Mouse (Mus musculus) CH12.LX (cell line): ENCODE results near the gene Cotl1. TPM values are rescaled to one million over a fixed set of nuclear protein-coding genes. Genes with fewer than 3 reads are reported as not detected.

Experiments
- DNase-seq: peaks from one replicate; pipeline ENCODE4 v3.0.0-alpha.2; 2013; ENCODE audit errors: extremely low read depth
- H3K27ac ChIP-seq: 2 replicates; pipeline ENCODE4 v1.5.1; 2012; ENCODE audit warnings: low read depth, mild to moderate bottlenecking, control low read depth, moderate library complexity; ENCODE audit not compliant: insufficient read depth
- H3K27me3 ChIP-seq: replicated peaks from 2 replicates; pipeline ENCODE3; 2012; ENCODE audit warnings: inconsistent platforms
- H3K36me3 ChIP-seq, 2 experiments: replicated peaks in 1 of 2; 2 replicates each; pipeline versions ENCODE3 to v1.6.1; 2012; ENCODE audit warnings: inconsistent platforms in 1 of 2, low read length in 1 of 2, mild to moderate bottlenecking in 1 of 2, mixed read lengths in 1 of 2, moderate library complexity in 1 of 2; ENCODE audit not compliant: control insufficient read depth in 1 of 2, insufficient read depth in 1 of 2
- H3K4me1 ChIP-seq, 2 experiments: 2 replicates each; pipeline ENCODE4 v1.6.1; 2012; ENCODE audit warnings: inconsistent platforms in 1 of 2, moderate library complexity in 1 of 2; ENCODE audit not compliant: insufficient read depth in 2 of 2, control insufficient read depth in 1 of 2
- H3K4me2 ChIP-seq: 2 replicates; pipeline ENCODE4 v1.6.1; 2012; ENCODE audit warnings: low read depth, mild to moderate bottlenecking, control low read depth; ENCODE audit not compliant: poor library complexity, insufficient read depth, severe bottlenecking
- H3K4me3 ChIP-seq, 3 experiments: fragments of 150-350 bp in 1 of 3; sonication (generic) in 1 of 3; replicated peaks in 1 of 3; 2 replicates each; pipeline versions ENCODE3 to v1.5.1; 2011 to 2012; ENCODE audit warnings: low read depth in 2 of 3, low read length in 2 of 3, mild to moderate bottlenecking in 2 of 3, moderate library complexity in 2 of 3, control low read depth in 1 of 3, improper control_type of control experiment in 1 of 3, inconsistent platforms in 1 of 3, mixed read lengths in 1 of 3; ENCODE audit not compliant: poor library complexity in 1 of 3
- H3K79me2 ChIP-seq: replicated peaks from 2 replicates; pipeline ENCODE4 v1.6.1; 2012; ENCODE audit warnings: mild to moderate bottlenecking, moderate library complexity; ENCODE audit not compliant: control insufficient read depth, poor library complexity, insufficient read depth, severe bottlenecking; ENCODE audit errors: extremely low read depth
- H3K9ac ChIP-seq: 2 replicates; pipeline ENCODE4 v1.6.1; 2012; ENCODE audit warnings: low read depth, mild to moderate bottlenecking, control low read depth, moderate library complexity; ENCODE audit not compliant: insufficient read depth
- H3K9me3 ChIP-seq: replicated peaks from 2 replicates; pipeline ENCODE3; 2012; ENCODE audit warnings: low read length, inconsistent platforms, mixed read lengths
- BHLHE40 ChIP-seq: IDR thresholded peaks from 2 replicates; pipeline ENCODE4 v1.6.1; 2011; ENCODE audit warnings: mild to moderate bottlenecking, low read depth, low read length, improper control_type of control experiment
- CHD1 ChIP-seq: IDR thresholded peaks from 2 replicates; pipeline ENCODE4 v1.6.1; 2012; ENCODE audit warnings: low read depth, low read length, improper control_type of control experiment, inconsistent platforms
- CHD2 ChIP-seq: IDR thresholded peaks from 2 replicates; pipeline ENCODE4 v1.6.1; 2011; ENCODE audit warnings: low read length, improper control_type of control experiment
- ELF1 ChIP-seq: IDR thresholded peaks from 2 replicates; pipeline ENCODE4 v1.6.1; 2014; ENCODE audit warnings: low read depth, mild to moderate bottlenecking, inconsistent platforms, low read length, improper control_type of control experiment
- ETS1 ChIP-seq: conservative IDR thresholded peaks from 2 replicates; pipeline ENCODE4 v1.6.1; 2012; ENCODE audit warnings: low read depth, mild to moderate bottlenecking, inconsistent platforms, low read length, improper control_type of control experiment, moderate library complexity
- GABPA ChIP-seq: IDR thresholded peaks from 2 replicates; pipeline ENCODE4 v1.6.1; 2012; ENCODE audit warnings: low read depth, low read length, improper control_type of control experiment, inconsistent platforms; ENCODE audit not compliant: insufficient replicate concordance
- HCFC1 ChIP-seq: IDR thresholded peaks from 2 replicates; pipeline ENCODE4 v1.6.1; 2012; ENCODE audit warnings: low read depth, mild to moderate bottlenecking, inconsistent platforms, low read length, improper control_type of control experiment
- IRF4 ChIP-seq: IDR thresholded peaks from 2 replicates; pipeline ENCODE4 v1.6.1; 2014; ENCODE audit warnings: low read depth, mild to moderate bottlenecking, inconsistent platforms, low read length, improper control_type of control experiment
- JUN ChIP-seq: IDR thresholded peaks from 2 replicates; pipeline ENCODE4 v1.6.1; 2011; ENCODE audit warnings: low read depth, mild to moderate bottlenecking, low read length, improper control_type of control experiment, moderate library complexity; ENCODE audit not compliant: insufficient read depth
- JUND ChIP-seq: conservative IDR thresholded peaks from 2 replicates; pipeline ENCODE4 v1.6.1; 2011; ENCODE audit warnings: low read depth, low read length, improper control_type of control experiment
- KAT2A ChIP-seq: IDR thresholded peaks from 2 replicates; pipeline ENCODE4 v1.6.1; 2012; ENCODE audit warnings: low read length, improper control_type of control experiment, inconsistent platforms; ENCODE audit not compliant: insufficient replicate concordance
- MAFK ChIP-seq: IDR thresholded peaks from 2 replicates; pipeline ENCODE4 v1.6.1; 2011; ENCODE audit warnings: low read length, improper control_type of control experiment; ENCODE audit not compliant: insufficient replicate concordance
- MAZ ChIP-seq: IDR thresholded peaks from 2 replicates; pipeline ENCODE4 v1.6.1; 2012; ENCODE audit warnings: low read depth, mild to moderate bottlenecking, inconsistent platforms, low read length, improper control_type of control experiment, moderate library complexity
- MEF2A ChIP-seq: IDR thresholded peaks from 2 replicates; pipeline ENCODE4 v1.6.1; 2014; ENCODE audit warnings: low read depth, mild to moderate bottlenecking, inconsistent platforms, low read length, improper control_type of control experiment, borderline replicate concordance
- MXI1 ChIP-seq: IDR thresholded peaks from 2 replicates; pipeline ENCODE4 v1.6.1; 2011; ENCODE audit warnings: mild to moderate bottlenecking, low read depth, low read length, improper control_type of control experiment
- MYC ChIP-seq: IDR thresholded peaks from 2 replicates; pipeline ENCODE4 v1.6.1; 2011; ENCODE audit warnings: low read depth, mild to moderate bottlenecking, improper control_type of control experiment, low read length
- NELFE ChIP-seq: IDR thresholded peaks from 2 replicates; pipeline ENCODE4 v1.6.1; 2011; ENCODE audit warnings: low read depth, low read length, improper control_type of control experiment
- NRF1 ChIP-seq: IDR thresholded peaks from 2 replicates; pipeline ENCODE4 v1.6.1; 2014; ENCODE audit warnings: low read depth, mild to moderate bottlenecking, inconsistent platforms, low read length, improper control_type of control experiment, moderate library complexity
- POLR2A ChIP-seq: IDR thresholded peaks from 2 replicates; pipeline ENCODE4 v1.6.1; 2011; ENCODE audit warnings: low read depth, mild to moderate bottlenecking, improper control_type of control experiment, low read length
- POLR2AphosphoS2 ChIP-seq: IDR thresholded peaks from 2 replicates; pipeline ENCODE4 v1.6.1; 2011; ENCODE audit warnings: low read depth, low read length, improper control_type of control experiment
- RAD21 ChIP-seq: IDR thresholded peaks from 2 replicates; pipeline ENCODE4 v1.6.1; 2011; ENCODE audit warnings: low read depth, mild to moderate bottlenecking, low read length, improper control_type of control experiment, moderate library complexity
- RCOR1 ChIP-seq: conservative IDR thresholded peaks from 2 replicates; pipeline ENCODE4 v1.6.1; 2012; ENCODE audit warnings: low read depth, mild to moderate bottlenecking, inconsistent platforms, low read length, improper control_type of control experiment
- SIN3A ChIP-seq: IDR thresholded peaks from 2 replicates; pipeline ENCODE4 v1.6.1; 2012; ENCODE audit warnings: low read length, improper control_type of control experiment, inconsistent platforms
- TBP ChIP-seq: conservative IDR thresholded peaks from 2 replicates; pipeline ENCODE4 v1.6.1; 2011; ENCODE audit warnings: low read depth, low read length, improper control_type of control experiment
- TCF12 ChIP-seq: IDR thresholded peaks from 2 replicates; pipeline ENCODE4 v1.6.1; 2014; ENCODE audit warnings: low read depth, mild to moderate bottlenecking, inconsistent platforms, low read length, improper control_type of control experiment
- USF2 ChIP-seq: conservative IDR thresholded peaks from 2 replicates; pipeline ENCODE4 v1.6.1; 2011; ENCODE audit warnings: low read depth, low read length, improper control_type of control experiment
- ZMIZ1 ChIP-seq: IDR thresholded peaks from 2 replicates; pipeline ENCODE4 v1.6.1; 2012; ENCODE audit warnings: low read depth, mild to moderate bottlenecking, inconsistent platforms, low read length, improper control_type of control experiment
- ZNF384 ChIP-seq: IDR thresholded peaks from 2 replicates; pipeline ENCODE4 v1.6.1; 2012; ENCODE audit warnings: low read depth, low read length, improper control_type of control experiment, inconsistent platforms
- dilution Hi-C: fragments of 300-500 bp; cut with MboI; formaldehyde crosslinking; loops from 2 replicates; pipeline ENCODE4 v1.14.3; 2020; ENCODE audit warnings: low sequenced_read_pairs; ENCODE audit not compliant: extremely low pct_unique_long_range_greater_than_20kb, extremely low pct_ligation_motif_present
- in situ Hi-C: fragments of 300-500 bp; cut with MboI; formaldehyde crosslinking; loops from 3 replicates; pipeline ENCODE4 v1.14.3; 2019; ENCODE audit warnings: low sequenced_read_pairs, low pct_ligation_motif_present, low pct_unique_long_range_greater_than_20kb, mixed read lengths
- polyA plus RNA-seq: library from polyadenylated mRNA; unstranded; fragments of >175 nt; gene quantifications from 2 replicates; pipeline ENCODE4 v1.2.1, GENCODE M21; 2012; ENCODE audit warnings: low read depth; ENCODE audit not compliant: insufficient read length
- total RNA-seq, 2 experiments: library from RNA; depleted of rRNA; stranded (reverse); fragments of 300-350 nt in 1 of 2; fragments of >200 nt in 1 of 2; gene quantifications; 2 replicates each; pipeline ENCODE4 v1.2.3; 2012 to 2014

Gene Cotl1
- total and polyA plus RNA-seq, 3 experiments, result 59.6 to 375 (median 135) TPM

- in situ Hi-C loops (loop anchor here (5.0 kb wide), 1 partner anchor 91 kb away; no protein-coding TSS in a partner anchor), dilution Hi-C loops (no loop called here)
- Histone ChIP-seq H3K4me3 (peak within 1 kb of the TSS; percentile 72 to 90 (median 77)), H3K9me3 (no peaks in the 10 kb centered on the region), H3K79me2 (no peaks in the 10 kb centered on the region), H3K9ac (peak within 1 kb of the TSS; percentile 84), H3K27me3 (peaks cover 2% of the 10 kb centered on the region), H3K36me3 (no peaks in the 10 kb centered on the region), H3K27ac (no peak within 1 kb of the TSS; the same call in 1 of the 2 replicates), H3K4me1 (peaks cover 5 to 32% of the 10 kb centered on the region in 2 experiments; a peak in 2 of 4 replicates), H3K4me2 (peak within 1 kb of the TSS; percentile 69)
- TF ChIP-seq CHD1, result no peak
- no peak for TF ChIP-seq RCOR1
- TF ChIP-seq MEF2A, result no peak
- TF ChIP-seq ZMIZ1, result peak; percentile 91
- no peak for TF ChIP-seq USF2
- peak; percentile 70; the same call in 1 of the 2 replicates for TF ChIP-seq TBP
- no peak for TF ChIP-seq ZNF384
- no peak for TF ChIP-seq JUN
- no peak for TF ChIP-seq ETS1
- TF ChIP-seq TCF12, result peak; percentile 52
- peak; percentile 18; the same call in 1 of the 2 replicates for TF ChIP-seq IRF4
- TF ChIP-seq HCFC1, result no peak; the same call in none of the 2 replicates
- peak; percentile 88 for TF ChIP-seq POLR2A
- TF ChIP-seq POLR2AphosphoS2, result 0 out of 2 replicates have a peak, but pooled peaks have one; percentile 58
- no peak for TF ChIP-seq MYC
- TF ChIP-seq GABPA, result no peak
- TF ChIP-seq NELFE, result peak; percentile 79
- no peak for TF ChIP-seq JUND
- TF ChIP-seq KAT2A, result 0 out of 2 replicates have a peak, but pooled peaks have one; percentile 30
- TF ChIP-seq MAZ, result no peak
- no peak for TF ChIP-seq RAD21
- TF ChIP-seq MXI1, result peak; percentile 83
- TF ChIP-seq NRF1, result peak; percentile 44; the same call in 1 of the 2 replicates
- 0 out of 2 replicates have a peak, but pooled peaks have one; percentile 66 for TF ChIP-seq SIN3A
- TF ChIP-seq CHD2, result peak; percentile 77
- TF ChIP-seq MAFK, result no peak
- peak; percentile 84 for TF ChIP-seq ELF1
- no peak for TF ChIP-seq BHLHE40
- peak; percentile 99 for DNase-seq
These were observed 62.1 kb downstream of the Cotl1 start, which contains the start of gene Tldc1 for GRCm38 (mm10) chr8:119778263-119778662. Tldc1 (minus strand) TSS chr8:119778416.
